ENCODE assay signal across 20 mouse cellular contexts in the genomic region with DNA sequence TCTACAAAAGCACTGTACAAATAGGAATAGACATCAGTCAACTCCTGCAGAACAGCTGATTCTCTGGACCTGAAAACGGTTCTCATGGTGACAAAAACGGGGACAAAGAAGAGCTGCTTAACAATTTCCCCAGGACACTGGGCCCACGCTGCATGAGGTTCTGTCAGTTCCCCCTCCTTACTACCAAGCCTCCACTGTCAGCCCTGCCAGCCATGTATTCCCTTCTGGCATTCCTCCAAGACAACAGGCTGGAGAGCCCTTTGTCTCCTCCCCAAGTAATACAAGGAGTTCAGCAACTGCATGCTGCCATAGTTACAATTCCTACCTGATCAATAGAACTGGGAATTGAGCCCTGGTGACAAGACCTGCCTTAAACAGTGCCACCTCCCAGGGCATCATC. TPM values are rescaled to one million over a fixed set of nuclear protein-coding genes. Genes with fewer than 3 reads are reported as not detected.
DNase-seq lines count a peak whose midpoint lies in the region; ATAC-seq and TF ChIP-seq lines count a peak whose summit lies in the region.
"Had no signal": no experiment of that assay in that cellular context is flagged by ENCODE, and none has a peak within 500 bp of the region (broad histone marks: within the 10 kb centered on the region; RNA-seq: fewer than 3 reads in every experiment).

No protein-coding gene starts in this region.

- H3K4me2 ChIP-seq in forebrain, embryonic 12.5 days = no peak overlapping the region
- H3K4me2 ChIP-seq in neural tube, embryonic 13.5 days = no peak overlapping the region
- H3K4me2 ChIP-seq in neural tube, embryonic 15.5 days = no peak overlapping the region
- H3K4me2 ChIP-seq in neural tube, embryonic 14.5 days (ENCODE audit: low read depth, low read length) = no peak overlapping the region
- H3K4me2 ChIP-seq: embryonic facial prominence, embryonic 13.5 days; kidney, embryonic 15.5 days; limb, embryonic 15.5 days had no signal

- TF ChIP-seq POLR2A in heart, adult 2 months (IDR thresholded peaks at IDR 0.05; ENCODE audit: insufficient read depth, low read depth, low read length) = no peak

- 50% methylated on average over 3 of the region's 3 CpGs for WGBS in forebrain, embryonic 12.5 days
- WGBS in forebrain, embryonic 10.5 days = 78% methylated on average over 3 of the region's 3 CpGs
- 50% methylated on average over 3 of the region's 3 CpGs for WGBS in neural tube, embryonic 13.5 days
- 64% methylated on average over 3 of the region's 3 CpGs for WGBS in neural tube, embryonic 15.5 days
- WGBS in neural tube, embryonic 14.5 days = 53% methylated on average over 3 of the region's 3 CpGs
- WGBS in heart, adult 2 months = 88% methylated on average over 3 of the region's 3 CpGs

- H3K9me3 ChIP-seq in forebrain, embryonic 12.5 days = no peaks in the 10 kb centered on the region
- H3K9me3 ChIP-seq in forebrain, embryonic 10.5 days = no peaks in the 10 kb centered on the region
- no peaks in the 10 kb centered on the region for H3K9me3 ChIP-seq in neural tube, embryonic 13.5 days
- no peaks in the 10 kb centered on the region for H3K9me3 ChIP-seq in neural tube, embryonic 15.5 days (replicated peaks)
- H3K9me3 ChIP-seq in neural tube, embryonic 14.5 days (ENCODE audit: control insufficient read depth, low read length) = no peaks in the 10 kb centered on the region
- H3K9me3 ChIP-seq: embryonic facial prominence, embryonic 13.5 days; kidney, embryonic 15.5 days; limb, embryonic 15.5 days had no signal

- H3K36me3 ChIP-seq in forebrain, embryonic 12.5 days (replicated peaks) = no peaks in the 10 kb centered on the region
- H3K36me3 ChIP-seq in forebrain, embryonic 10.5 days (replicated peaks) = no peaks in the 10 kb centered on the region
- H3K36me3 ChIP-seq in neural tube, embryonic 13.5 days = no peaks in the 10 kb centered on the region
- H3K36me3 ChIP-seq in neural tube, embryonic 15.5 days = no peaks in the 10 kb centered on the region
- no peaks in the 10 kb centered on the region for H3K36me3 ChIP-seq in neural tube, embryonic 14.5 days (ENCODE audit: control insufficient read depth, insufficient read depth, low read length)
- no peaks in the 10 kb centered on the region for H3K36me3 ChIP-seq in heart, adult 2 months (ENCODE audit: control insufficient read depth, insufficient read depth, low read length)
- H3K36me3 ChIP-seq: embryonic facial prominence, embryonic 13.5 days; kidney, embryonic 15.5 days; limb, embryonic 15.5 days had no signal

- no peak overlapping the region for H3K27ac ChIP-seq in forebrain, embryonic 12.5 days
- H3K27ac ChIP-seq in forebrain, embryonic 10.5 days = no peak overlapping the region
- H3K27ac ChIP-seq in neural tube, embryonic 13.5 days (replicated peaks) = no peak overlapping the region
- no peak overlapping the region for H3K27ac ChIP-seq in neural tube, embryonic 15.5 days (replicated peaks)
- no peak overlapping the region for H3K27ac ChIP-seq in neural tube, embryonic 14.5 days (ENCODE audit: low read depth, low read length)
- H3K27ac ChIP-seq in heart, adult 2 months = no peak overlapping the region
- H3K27ac ChIP-seq: embryonic facial prominence, embryonic 13.5 days; kidney, embryonic 15.5 days; limb, embryonic 15.5 days had no signal

- TF ChIP-seq EP300 in heart, adult 2 months (IDR thresholded peaks at IDR 0.05; ENCODE audit: insufficient read depth, low read depth, low read length) = no peak

- intact Hi-C loops in left cerebral cortex, postnatal 4 days (cut with DNase I) = no loop called here
- intact Hi-C loops in heart, adult 2 months (cut with DNase I) = no loop called here

- H3K9ac ChIP-seq in forebrain, embryonic 12.5 days = no peak overlapping the region
- H3K9ac ChIP-seq in neural tube, embryonic 13.5 days = no peak overlapping the region
- no peak overlapping the region for H3K9ac ChIP-seq in neural tube, embryonic 15.5 days (replicated peaks)
- no peak overlapping the region for H3K9ac ChIP-seq in neural tube, embryonic 14.5 days (replicated peaks; ENCODE audit: low read depth, low read length)
- H3K9ac ChIP-seq in heart, adult 2 months (ENCODE audit: low read depth, low read length) = no peak overlapping the region
- H3K9ac ChIP-seq: embryonic facial prominence, embryonic 13.5 days; kidney, embryonic 15.5 days; limb, embryonic 15.5 days; liver, postnatal 0 days had no signal

- peaks cover 7% of the 10 kb centered on the region; the same call in 1 of the 2 replicates for H3K27me3 ChIP-seq in forebrain, embryonic 12.5 days
- peaks cover 86% of the 10 kb centered on the region for H3K27me3 ChIP-seq in forebrain, embryonic 10.5 days (ENCODE audit: poor library complexity, severe bottlenecking)
- H3K27me3 ChIP-seq in neural tube, embryonic 13.5 days = peaks cover 30% of the 10 kb centered on the region; the same call in 1 of the 2 replicates
- 0 out of 2 replicates have a peak, but pooled peaks cover 4% of the 10 kb centered on the region for H3K27me3 ChIP-seq in neural tube, embryonic 15.5 days (replicated peaks)
- no peaks in the 10 kb centered on the region for H3K27me3 ChIP-seq in neural tube, embryonic 14.5 days (ENCODE audit: control insufficient read depth, insufficient read depth, low read length)
- H3K27me3 ChIP-seq in heart, adult 2 months (ENCODE audit: control insufficient read depth, insufficient read depth, low read length) = no peaks in the 10 kb centered on the region

- no peak overlapping the region for H3K4me3 ChIP-seq in forebrain, embryonic 12.5 days (replicated peaks)
- H3K4me3 ChIP-seq in forebrain, embryonic 10.5 days = no peak overlapping the region
- no peak overlapping the region for H3K4me3 ChIP-seq in neural tube, embryonic 13.5 days
- no peak overlapping the region for H3K4me3 ChIP-seq in neural tube, embryonic 15.5 days (replicated peaks)
- H3K4me3 ChIP-seq in neural tube, embryonic 14.5 days (ENCODE audit: low read depth, low read length) = no peak overlapping the region
- no peak overlapping the region for H3K4me3 ChIP-seq in heart, adult 2 months
- H3K4me3 ChIP-seq: embryonic facial prominence, embryonic 13.5 days; kidney, embryonic 15.5 days; limb, embryonic 15.5 days had no signal

- DNase-seq in forebrain, embryonic 10.5 days (ENCODE audit: extremely low spot score, low spot score) = no peak
- DNase-seq in left cerebral cortex, postnatal 4 days = peak; percentile 26
- no peak for DNase-seq in left cerebral cortex, adult 11 months (ENCODE audit: low spot score)
- no peak for DNase-seq in heart, adult 2 months
- DNase-seq: adrenal gland, postnatal 36 days; cerebellum, adult 8-10 months; gastrocnemius, postnatal 36 days; liver, postnatal 0 days; right cerebral cortex, adult 18-20 months; thymus, postnatal 14 days had no signal

- peak; percentile 41; the same call in 1 of the 2 replicates for ATAC-seq in forebrain, embryonic 12.5 days (ENCODE audit: low FRiP score)
- ATAC-seq in neural tube, embryonic 13.5 days (ENCODE audit: low read depth) = peak; percentile 43; the same call in 1 of the 2 replicates
- ATAC-seq in neural tube, embryonic 15.5 days (ENCODE audit: low FRiP score) = no peak
- peak; percentile 73; the same call in 1 of the 2 replicates for ATAC-seq in neural tube, embryonic 14.5 days (ENCODE audit: low read depth)
- ATAC-seq: intestine, postnatal 0 days; liver, postnatal 0 days had no signal

- H3K4me1 ChIP-seq in forebrain, embryonic 12.5 days = 0 out of 2 replicates have a peak, but pooled peaks cover 6% of the 10 kb centered on the region
- no peaks in the 10 kb centered on the region for H3K4me1 ChIP-seq in forebrain, embryonic 10.5 days
- no peaks in the 10 kb centered on the region for H3K4me1 ChIP-seq in neural tube, embryonic 13.5 days (replicated peaks)
- no peaks in the 10 kb centered on the region for H3K4me1 ChIP-seq in neural tube, embryonic 15.5 days
- H3K4me1 ChIP-seq in neural tube, embryonic 14.5 days (ENCODE audit: control insufficient read depth, insufficient read depth, low read length) = no peaks in the 10 kb centered on the region
- no peaks in the 10 kb centered on the region for H3K4me1 ChIP-seq in heart, adult 2 months (ENCODE audit: control insufficient read depth, insufficient read depth, low read length)
- H3K4me1 ChIP-seq: embryonic facial prominence, embryonic 13.5 days; kidney, embryonic 15.5 days; limb, embryonic 15.5 days had no signal

- no peak for TF ChIP-seq CTCF in heart, adult 2 months (IDR thresholded peaks at IDR 0.05)

- no peaks in the 10 kb centered on the region for H3K79me2 ChIP-seq in heart, adult 2 months (replicated peaks; ENCODE audit: control insufficient read depth, insufficient read depth, low read length)

RNA-seq across cellular contexts. Expression of a gene that starts 15.2 kb away (rescaled TPM):
- 159 and 172 TPM in 2 replicates for polyA plus RNA-seq in forebrain, embryonic 12.5 days (2016; fragmentation: Nextera tagmentation; extraction: Ambion mirVana)
- 60.3 and 62.7 TPM in 2 replicates for polyA plus RNA-seq in forebrain, embryonic 10.5 days (2016; fragmentation: Nextera tagmentation; extraction: Ambion mirVana)
- 100 to 1,000 TPM; 192 to 208 TPM for total RNA-seq in left cerebral cortex, postnatal 4 days (2021)
- polyA plus RNA-seq in neural tube, embryonic 13.5 days (2015; fragmentation: Nextera tagmentation; extraction: Ambion mirVana) = 122 and 132 TPM in 2 replicates
- 222 and 249 TPM in 2 replicates for polyA plus RNA-seq in neural tube, embryonic 15.5 days (2015; fragmentation: Nextera tagmentation; extraction: Ambion mirVana)
- 246 and 300 TPM in 2 replicates for polyA plus RNA-seq in neural tube, embryonic 14.5 days (2014; fragmentation: Nextera tagmentation; extraction: Ambion mirVana)
- under 1 TPM; 0.16 to 0.23 TPM for total RNA-seq in heart, adult 2 months (2021)
- 0.06 and 0.09 TPM in 2 replicates for polyA plus RNA-seq in heart, adult 2 months (2012; rRNA removed)
- total RNA-seq: hematopoietic stem cell, adult 5-6 weeks; megakaryocyte-erythroid progenitor cell, adult 5-6 weeks had no signal

Comparison
In these comparisons a context has a peak if more than half of its experiments do, and no peak if none do; other contexts are left out.
1. RNA of a gene that starts 15.2 kb away (polyA plus RNA-seq): 246 to 300 TPM in neural tube, embryonic 14.5 days, 222 to 249 TPM in neural tube, embryonic 15.5 days, 159 to 172 TPM in forebrain, embryonic 12.5 days, 122 to 132 TPM in neural tube, embryonic 13.5 days and 60.3 to 62.7 TPM in forebrain, embryonic 10.5 days; 0.06 to 0.09 TPM in heart, adult 2 months; every median in the first group is over 10 times any median in the second.